Mouse (Mus musculus) small intestine, adult 2 months (tissue): ENCODE data around the gene Cwh43.

Experiments used
- CTCF ChIP-seq: fragments of 200-500 bp; IDR thresholded peaks from 2 replicates; pipeline ENCODE4 v1.5.1; 2012; ENCODE audit warnings: low read depth, mild to moderate bottlenecking, control low read depth, inconsistent platforms, low read length, moderate library complexity, mixed read lengths; ENCODE audit not compliant: insufficient replicate concordance, insufficient read length; ENCODE audit errors: extremely low read depth
- POLR2A ChIP-seq: fragments of 200-500 bp; IDR thresholded peaks from 2 replicates; pipeline ENCODE4 v1.6.1; 2012; ENCODE audit warnings: low read depth, mild to moderate bottlenecking, control low read depth, inconsistent platforms, low read length, moderate library complexity

DNA sequence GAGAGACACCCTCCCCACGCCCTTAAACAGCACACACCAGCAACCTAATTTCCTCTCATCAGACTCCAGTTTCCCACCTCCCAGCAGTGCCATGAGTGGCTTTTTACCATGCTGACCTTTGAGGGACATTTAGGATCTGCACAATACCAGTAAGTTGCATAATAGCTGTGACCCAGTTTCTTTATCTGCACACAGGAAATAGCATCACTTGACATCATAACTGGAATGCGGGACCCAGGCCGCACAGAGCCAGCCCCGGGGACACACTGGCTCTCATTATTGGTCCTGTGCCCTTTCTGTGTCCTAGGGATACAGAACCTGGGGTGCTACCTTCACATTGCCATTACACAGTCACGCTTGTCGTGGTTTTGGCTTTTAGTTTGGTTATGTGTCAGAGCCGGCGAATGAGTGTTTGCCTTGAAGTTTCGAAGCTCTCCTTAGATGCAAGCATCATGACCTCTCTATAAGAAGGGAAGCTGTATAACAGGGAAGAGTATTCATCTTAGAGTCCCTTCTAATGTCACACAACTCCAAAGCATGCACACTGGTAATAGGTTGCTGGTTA lies 23.8 kb upstream of the Cwh43 start:
- TF ChIP-seq CTCF (no peak), POLR2A (no peak)
